Mouse (Mus musculus) lung, postnatal 0 days (tissue): ENCODE data around the gene Dnajb11. TPM values are rescaled to one million over a fixed set of nuclear protein-coding genes. Genes with fewer than 3 reads are reported as not detected.

Experiments
- ATAC-seq: fragments of 200-750 bp; cut with Nextera tagmentation; 2 replicates; pipeline ENCODE4 v1.8.0; 2017; ENCODE audit warnings: moderate library complexity
- DNase-seq: peaks from one replicate; pipeline ENCODE4 v3.0.0-alpha.2; 2016; ENCODE audit warnings: low spot score
- H3K27ac ChIP-seq: fragments of 300-500 bp; sonication (generic); 2 replicates; pipeline ENCODE4 v1.5.1; 2014; ENCODE audit warnings: antibody characterized with exemption, mild to moderate bottlenecking, low read length, mixed read lengths
- H3K27me3 ChIP-seq: fragments of 300-500 bp; sonication (generic); replicated peaks from 2 replicates; pipeline ENCODE4 v1.6.1; 2014; ENCODE audit warnings: low read length, mixed read lengths; ENCODE audit not compliant: insufficient read depth
- H3K36me3 ChIP-seq: fragments of 300-500 bp; sonication (generic); 2 replicates; pipeline ENCODE4 v1.6.1; 2014; ENCODE audit warnings: low read length, mixed read lengths; ENCODE audit not compliant: insufficient read depth
- H3K4me1 ChIP-seq: fragments of 300-500 bp; sonication (generic); 2 replicates; pipeline ENCODE4 v1.6.1; 2014; ENCODE audit warnings: antibody characterized with exemption, low read depth, low read length, mixed read lengths; ENCODE audit not compliant: insufficient read depth
- H3K4me2 ChIP-seq: fragments of 300-500 bp; sonication (generic); replicated peaks from 2 replicates; pipeline ENCODE4 v1.6.1; 2014; ENCODE audit warnings: low read depth, mild to moderate bottlenecking, low read length, moderate library complexity, mixed read lengths
- H3K4me3 ChIP-seq: fragments of 300-500 bp; sonication (generic); 2 replicates; pipeline ENCODE4 v1.5.1; 2014; ENCODE audit warnings: low read depth, low read length
- H3K9ac ChIP-seq: fragments of 300-500 bp; sonication (generic); replicated peaks from 2 replicates; pipeline ENCODE4 v1.6.1; 2014; ENCODE audit warnings: low read depth, mild to moderate bottlenecking
- H3K9me3 ChIP-seq: fragments of 300-500 bp; sonication (generic); 2 replicates; pipeline ENCODE4 v1.6.1; 2016; ENCODE audit warnings: low read length, mixed read lengths
- CTCF ChIP-seq: IDR thresholded peaks from 2 replicates; pipeline ENCODE4 v1.5.1; 2016; ENCODE audit warnings: antibody characterized with exemption, mild to moderate bottlenecking
- EP300 ChIP-seq: IDR thresholded peaks from 2 replicates; pipeline ENCODE4 v1.6.1; 2016; ENCODE audit warnings: antibody characterized with exemption, mild to moderate bottlenecking, control low read depth
- WGBS: fragments of 180-500 bp; shearing (Covaris S2); extraction: QIAGEN DNeasy Blood & Tissue Kit; methylation state at CpG from one replicate; pipeline ENCODE4 v1.1.7; 2014; 5-methylcytosine and 5-hydroxymethylcytosine counted together
- polyA plus RNA-seq: library from polyadenylated mRNA; unstranded; fragments of >200 nt; fragmentation: Nextera tagmentation; extraction: Ambion mirVana; gene quantifications from 2 replicates; pipeline ENCODE4 v1.2.1, GENCODE M21; 2015

The Dnajb11 gene
- polyA plus RNA-seq, 1 experiment from 2014 or later: 82.8 TPM

DNA sequence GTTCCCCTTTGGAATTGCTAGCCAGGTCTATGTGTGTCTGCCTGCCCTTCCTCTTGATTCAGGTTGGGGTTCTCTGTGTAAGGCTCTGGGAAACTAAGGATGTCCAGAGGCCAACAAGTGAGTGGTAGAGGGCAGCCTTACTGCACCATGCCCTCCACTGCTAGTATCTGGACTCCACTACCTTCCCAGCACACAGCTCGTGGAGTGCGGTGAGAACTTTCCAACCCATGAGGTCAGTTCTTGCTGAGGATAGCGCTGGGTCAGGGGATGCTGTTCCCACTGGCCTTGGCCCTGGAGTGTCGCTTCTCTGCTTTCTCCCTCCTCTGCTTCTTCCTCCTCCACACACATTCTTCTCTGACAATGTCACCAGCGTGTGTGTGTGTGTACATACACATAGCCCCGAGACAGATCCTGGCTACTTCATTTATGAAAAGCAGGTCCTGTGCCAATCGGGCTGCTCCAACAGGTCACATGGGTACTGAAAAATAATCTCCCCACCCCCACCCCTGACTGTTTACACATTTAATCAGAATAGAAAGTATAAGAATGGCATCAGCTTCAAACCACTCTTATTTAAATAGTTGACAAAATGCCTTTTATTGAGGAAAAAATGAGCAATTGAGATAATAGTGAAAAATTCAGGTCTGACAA, 22.4 kb downstream of the Dnajb11 start:
- Histone ChIP-seq H3K4me1 (no peaks in the 10 kb centered on the region), H3K4me2 (no peak overlapping the region), H3K9me3 (no peaks in the 10 kb centered on the region), H3K4me3 (no peak overlapping the region), H3K27ac (no peak overlapping the region), H3K36me3 (no peaks in the 10 kb centered on the region), H3K9ac (no peak overlapping the region), H3K27me3 (no peaks in the 10 kb centered on the region)
- TF ChIP-seq CTCF (no peak), EP300 (no peak)
- WGBS: 49% methylated on average over 7 of the region's 7 CpGs
- ATAC-seq: no peak
- peak; percentile 5 for DNase-seq

DNA sequence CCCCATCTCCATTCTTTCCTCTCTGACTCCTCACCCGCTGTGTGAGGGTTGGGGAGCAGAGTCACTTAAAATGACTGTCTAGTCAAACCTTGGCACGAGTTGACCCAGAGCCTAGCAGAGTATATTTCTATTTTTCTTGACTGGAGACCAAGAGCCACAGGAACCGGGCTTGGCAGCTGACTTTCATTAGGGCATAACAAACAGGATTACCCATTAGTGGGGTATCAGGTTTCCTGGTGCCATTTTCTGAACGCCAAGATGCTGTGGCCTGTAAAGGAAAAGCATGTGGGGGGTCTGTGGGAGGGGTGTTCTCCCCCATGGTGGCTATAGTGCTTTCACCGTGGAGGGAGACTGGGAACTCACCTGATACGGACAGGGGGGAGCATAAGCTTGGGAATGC, 23.3 kb downstream of the Dnajb11 start:
- Histone ChIP-seq H3K27me3 (no peaks in the 10 kb centered on the region), H3K27ac (no peak overlapping the region), H3K9ac (no peak overlapping the region), H3K9me3 (no peaks in the 10 kb centered on the region), H3K4me2 (no peak overlapping the region), H3K4me3 (no peak overlapping the region), H3K4me1 (no peaks in the 10 kb centered on the region), H3K36me3 (no peaks in the 10 kb centered on the region)
- 23% methylated on average over 6 of the region's 6 CpGs for WGBS
- DNase-seq: no peak
- ATAC-seq: no peak
- TF ChIP-seq EP300: no peak
- no peak for TF ChIP-seq CTCF

DNA sequence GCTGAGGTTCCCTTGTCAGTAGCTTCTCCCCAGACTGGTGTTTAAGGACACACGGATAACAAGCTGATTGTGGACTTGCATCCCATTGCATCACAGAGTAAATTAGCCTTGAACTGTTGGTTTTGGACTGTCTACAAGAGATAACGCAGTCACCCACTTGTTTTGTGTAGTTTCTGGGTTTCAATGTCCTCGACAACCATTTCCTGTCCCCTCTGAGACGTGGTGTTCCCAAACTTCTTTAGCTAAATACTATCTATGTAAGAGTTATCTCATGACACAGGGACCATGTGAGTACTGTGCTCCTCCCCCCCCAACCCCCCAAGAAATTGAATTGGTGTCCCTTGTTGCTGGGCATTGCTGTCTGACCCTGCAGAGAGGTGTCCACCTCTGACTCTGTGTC, 23.8 kb downstream of the Dnajb11 start:
- Histone ChIP-seq H3K4me1 (no peaks in the 10 kb centered on the region), H3K4me2 (no peak overlapping the region), H3K27ac (no peak overlapping the region), H3K9me3 (no peaks in the 10 kb centered on the region), H3K27me3 (no peaks in the 10 kb centered on the region), H3K36me3 (no peaks in the 10 kb centered on the region), H3K4me3 (no peak overlapping the region), H3K9ac (no peak overlapping the region)
- ATAC-seq (no peak), DNase-seq (no peak)
- 37% methylated on average over 4 of the region's 4 CpGs for WGBS
- no peak for TF ChIP-seq EP300
- TF ChIP-seq CTCF: no peak

DNA sequence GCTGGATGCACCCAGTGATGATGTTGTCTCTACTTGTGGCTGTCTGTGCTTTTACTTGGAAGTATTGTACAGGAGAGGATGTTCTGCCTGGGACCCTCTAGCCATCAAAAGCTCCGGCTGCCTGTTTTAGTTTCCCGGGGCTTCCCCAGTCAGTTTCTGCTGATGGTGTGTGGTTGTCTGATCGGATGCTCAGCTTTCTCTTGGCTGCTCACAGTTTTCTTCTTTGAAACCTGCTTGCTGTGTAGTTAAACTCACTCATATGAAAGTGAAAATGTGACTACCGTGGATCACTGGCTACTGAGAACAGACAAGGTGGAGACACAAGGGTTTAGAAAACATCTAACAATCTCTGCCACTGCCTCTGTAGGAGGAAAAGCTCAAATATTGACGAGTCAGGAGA, 25.8 kb downstream of the Dnajb11 start:
- H3K27ac ChIP-seq: no peak overlapping the region
- no peaks in the 10 kb centered on the region for H3K27me3 ChIP-seq
- ATAC-seq (no peak), DNase-seq (no peak)
- H3K9me3 ChIP-seq: no peaks in the 10 kb centered on the region
- H3K4me3 ChIP-seq: no peak overlapping the region
- no peak overlapping the region for H3K4me2 ChIP-seq
- no peak overlapping the region for H3K9ac ChIP-seq
- 74% methylated on average over 5 of the region's 5 CpGs for WGBS
- no peaks in the 10 kb centered on the region for H3K4me1 ChIP-seq
- H3K36me3 ChIP-seq: no peaks in the 10 kb centered on the region
- no peak for TF ChIP-seq EP300
- TF ChIP-seq CTCF: no peak

DNA sequence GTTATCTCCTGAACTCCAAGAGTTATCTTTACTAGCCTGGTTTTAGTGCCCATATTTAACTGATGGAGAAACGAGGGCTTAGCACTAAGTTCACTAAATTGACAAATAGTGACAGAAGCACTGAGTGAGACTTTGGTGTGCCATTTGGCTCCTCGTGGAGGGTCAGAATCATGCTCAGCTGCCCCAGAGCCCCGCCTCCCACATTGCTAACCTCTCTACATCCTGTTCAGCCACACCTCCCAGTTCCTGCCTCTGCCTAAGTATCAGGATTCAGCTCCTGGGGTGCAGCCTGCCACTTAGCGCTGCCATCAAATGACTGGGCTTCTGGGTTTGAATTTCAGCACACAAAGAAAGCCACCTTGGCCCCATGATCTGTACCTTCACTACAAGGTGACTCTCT, 27.7 kb downstream of the Dnajb11 start:
- Histone ChIP-seq H3K4me3 (no peak overlapping the region), H3K9ac (no peak overlapping the region), H3K36me3 (no peaks in the 10 kb centered on the region), H3K27ac (no peak overlapping the region), H3K4me2 (no peak overlapping the region), H3K4me1 (no peaks in the 10 kb centered on the region), H3K27me3 (no peaks in the 10 kb centered on the region), H3K9me3 (no peaks in the 10 kb centered on the region)
- ATAC-seq (no peak), DNase-seq (no peak)
- no peak for TF ChIP-seq EP300
- no peak for TF ChIP-seq CTCF
- 29% methylated on average over 4 of the region's 4 CpGs for WGBS

DNA sequence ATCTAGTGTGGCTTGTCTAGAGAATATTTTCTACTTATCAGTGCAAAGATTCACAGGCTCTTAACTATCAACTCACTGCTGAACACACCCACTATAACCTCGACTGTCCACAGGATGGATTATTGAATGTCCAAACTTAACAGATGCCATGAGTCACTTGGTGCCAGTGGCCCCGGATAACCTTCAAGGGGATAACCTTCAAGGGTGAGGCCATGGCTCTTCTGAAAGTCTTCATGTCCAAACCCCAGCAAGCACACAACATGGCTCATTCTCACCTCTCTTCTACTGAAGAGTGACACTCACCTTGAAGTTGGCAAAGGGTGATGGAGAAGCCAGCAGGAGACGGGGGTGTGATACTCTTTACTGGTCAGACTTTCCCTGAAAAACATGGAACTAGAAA, 29.1 kb downstream of the Dnajb11 start:
- no peak for TF ChIP-seq EP300
- no peak for TF ChIP-seq CTCF
- no peak overlapping the region for H3K27ac ChIP-seq
- no peaks in the 10 kb centered on the region for H3K36me3 ChIP-seq
- H3K4me1 ChIP-seq: no peaks in the 10 kb centered on the region
- H3K9me3 ChIP-seq: no peaks in the 10 kb centered on the region
- WGBS: 64% methylated on average over 3 of the region's 3 CpGs
- H3K4me2 ChIP-seq: no peak overlapping the region
- DNase-seq (no peak), ATAC-seq (no peak)
- H3K4me3 ChIP-seq: no peak overlapping the region
- H3K9ac ChIP-seq: no peak overlapping the region
- H3K27me3 ChIP-seq: no peaks in the 10 kb centered on the region

DNA sequence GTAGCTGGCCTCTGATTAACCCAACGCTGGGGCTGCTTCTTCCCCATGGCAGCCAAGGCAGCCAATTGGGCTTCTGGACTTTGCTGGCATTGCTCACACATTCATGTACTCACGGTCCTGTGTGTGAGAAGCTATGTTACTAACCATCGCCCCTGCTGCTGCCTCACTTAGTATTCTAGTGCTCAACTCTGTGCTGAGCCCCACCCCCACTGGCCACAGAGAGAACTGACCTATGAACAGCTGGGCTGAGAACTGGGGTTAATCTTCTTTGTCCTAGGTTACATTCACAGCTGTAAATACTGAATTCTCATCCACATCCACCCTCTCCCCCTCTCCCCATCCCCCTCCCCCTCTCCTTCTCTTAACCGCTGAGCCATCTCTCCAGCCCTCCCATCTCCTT, 31.2 kb downstream of the Dnajb11 start:
- H3K27ac ChIP-seq: no peak overlapping the region
- WGBS: 71% methylated on average over 4 of the region's 4 CpGs
- ATAC-seq: no peak

More for the DNA sequence above, 31.2 kb downstream of the Dnajb11 start:
- DNase-seq: no peak
- H3K27me3 ChIP-seq: no peaks in the 10 kb centered on the region
- H3K9me3 ChIP-seq: no peaks in the 10 kb centered on the region
- no peak overlapping the region for H3K9ac ChIP-seq
- no peaks in the 10 kb centered on the region for H3K36me3 ChIP-seq
- TF ChIP-seq CTCF: no peak
- no peak for TF ChIP-seq EP300
- no peak overlapping the region for H3K4me2 ChIP-seq
- no peaks in the 10 kb centered on the region for H3K4me1 ChIP-seq
- no peak overlapping the region for H3K4me3 ChIP-seq
